Mouse (Mus musculus): ENCODE measurements around the gene Sipa1l3.

The Sipa1l3 gene

DNA sequence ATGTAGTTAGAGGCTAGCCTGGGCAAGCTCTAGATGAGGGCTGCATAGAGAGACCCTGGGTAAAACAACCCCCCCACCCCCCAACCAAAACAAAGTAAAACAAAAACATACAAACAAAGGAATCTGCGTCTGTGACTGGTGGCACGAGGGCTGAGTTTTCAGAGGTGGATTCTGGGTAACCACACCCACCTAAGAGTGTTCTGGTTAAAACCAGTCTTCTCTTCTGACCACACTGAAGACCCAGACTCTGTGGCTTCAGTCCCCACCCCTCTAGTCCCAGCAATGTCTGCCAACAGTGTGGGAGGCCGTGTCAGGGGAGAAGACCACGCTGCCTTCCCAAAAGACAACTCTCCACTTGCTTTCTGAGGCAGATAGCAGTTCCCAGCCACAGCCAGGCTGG, 72.3 kb downstream of the Sipa1l3 start:
- DNase-seq (ENCODE audit: low spot score in 2 of 2), result no peak

GRCm38 (mm10) chr7:29444527-29444926, 73.9 kb downstream of the Sipa1l3 start:
- DNase-seq (ENCODE audit: low spot score in 2 of 2), result no peak

DNA sequence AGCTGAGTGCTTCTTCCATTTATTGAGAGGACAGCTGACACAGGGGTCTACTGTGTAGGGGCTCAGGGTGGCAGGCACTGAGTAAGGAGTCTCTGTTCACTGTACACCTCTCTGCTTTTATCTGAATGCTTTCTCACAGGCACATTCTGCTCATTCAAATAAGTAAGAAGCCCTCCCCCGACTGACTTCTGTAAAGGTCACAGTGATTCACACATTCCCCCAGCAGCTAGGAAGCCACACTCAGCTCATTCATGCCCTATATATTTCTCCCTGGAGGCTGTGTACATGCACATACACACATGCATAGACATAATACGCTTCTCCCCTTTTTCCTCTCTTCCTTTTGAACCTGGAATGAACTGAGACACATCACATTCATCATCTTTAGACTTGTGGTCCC, 74.4 kb downstream of the Sipa1l3 start:
- no peak for DNase-seq (ENCODE audit: low spot score in 2 of 2)

- DNase-seq (ENCODE audit: low spot score in 2 of 2), result no peak
These were observed 76.6 kb downstream of the Sipa1l3 start for GRCm38 (mm10) chr7:29441793-29442192.

- no peak for DNase-seq (ENCODE audit: low spot score in 2 of 2)
These were observed 77.3 kb downstream of the Sipa1l3 start for GRCm38 (mm10) chr7:29441151-29441550.

DNA sequence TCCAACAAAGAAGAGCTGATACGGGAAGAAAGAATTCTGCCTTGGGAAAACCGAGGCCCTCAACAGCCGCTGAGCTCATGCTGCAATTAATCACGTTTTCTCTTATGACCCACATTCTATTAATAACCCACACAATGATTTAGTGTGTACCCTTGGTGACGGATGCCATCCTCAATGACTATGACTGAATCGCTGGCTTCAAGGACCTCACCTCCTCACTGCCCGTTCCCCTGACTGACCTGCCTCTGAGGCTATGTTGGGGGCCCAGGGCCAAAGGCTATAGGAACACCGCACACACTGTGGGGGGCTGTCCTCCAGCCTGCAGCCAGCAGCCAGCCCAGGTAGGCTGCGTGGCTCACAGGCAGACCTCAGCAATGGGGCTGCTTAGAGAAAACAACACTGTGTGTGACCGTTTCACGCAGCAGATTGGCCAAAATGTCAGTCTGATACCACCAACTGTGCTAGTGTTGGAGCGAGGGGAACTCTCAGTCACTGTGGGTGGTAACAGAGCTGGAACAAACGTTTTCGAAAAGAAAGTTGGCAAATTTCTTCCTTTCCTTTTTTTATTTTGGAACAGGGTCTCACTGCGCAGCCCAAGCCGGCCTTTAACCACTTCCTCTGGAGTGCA, 79.7 kb downstream of the Sipa1l3 start:
- DNase-seq (ENCODE audit: low spot score in 2 of 2), result no peak

- DNase-seq (ENCODE audit: low spot score in 2 of 2), result no peak
These were observed 80.2 kb downstream of the Sipa1l3 start for GRCm38 (mm10) chr7:29438204-29438603.

DNA sequence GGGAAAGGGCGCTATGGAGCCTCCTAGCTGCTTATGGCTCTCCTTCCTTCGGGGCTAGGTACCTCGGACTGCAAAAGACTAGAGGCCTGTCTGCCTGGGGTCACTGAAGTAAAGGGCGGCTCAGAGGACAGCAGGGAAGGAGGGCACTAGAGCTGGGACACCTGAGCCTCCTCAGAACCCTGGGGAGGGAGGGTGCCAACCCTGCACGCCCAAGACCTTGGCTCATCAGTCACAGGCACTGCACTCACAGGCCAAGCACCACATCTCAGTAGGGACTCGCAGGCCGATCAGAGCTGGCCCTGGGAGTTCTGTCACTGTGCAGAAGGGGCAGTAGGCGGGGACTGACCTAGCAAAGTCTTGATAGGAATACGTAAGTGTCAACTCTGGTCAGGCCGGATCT, 81.4 kb downstream of the Sipa1l3 start:
- no peak for DNase-seq (ENCODE audit: low spot score in 2 of 2)

DNA sequence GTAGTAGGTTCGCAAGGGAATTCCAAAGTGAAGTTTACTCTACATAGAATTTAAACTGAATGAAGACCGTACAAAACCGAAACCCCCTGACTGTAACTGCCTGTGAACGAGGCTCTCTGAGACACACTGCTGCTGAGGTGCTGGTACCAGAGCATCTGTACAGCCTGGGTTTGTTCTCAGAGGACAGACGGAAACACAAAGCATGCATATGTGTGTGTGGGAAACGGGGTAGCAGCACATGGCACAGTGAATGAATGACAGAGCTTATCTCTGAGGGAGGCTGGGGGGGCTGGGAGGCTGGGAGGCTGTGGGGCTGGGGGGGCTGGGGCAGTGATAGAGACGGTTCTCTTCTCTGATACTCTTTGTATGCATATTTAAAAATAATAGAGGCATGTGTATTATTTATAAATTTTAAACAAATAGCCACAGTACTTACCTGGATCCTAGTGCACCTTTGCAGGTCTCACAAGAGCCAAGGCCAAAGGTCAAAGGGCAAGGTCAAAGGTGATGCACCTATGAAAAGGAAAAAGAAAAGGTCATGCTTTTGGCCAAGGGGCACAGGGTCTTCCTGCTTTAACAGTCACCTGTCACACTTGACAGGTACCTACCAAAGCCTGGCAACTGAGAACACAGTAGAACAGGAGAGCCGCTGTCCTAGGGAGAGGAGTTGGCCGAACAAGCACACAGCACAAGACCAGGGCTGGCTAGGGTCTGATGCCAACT, 84.0 kb downstream of the Sipa1l3 start:
- DNase-seq (ENCODE audit: low spot score in 2 of 2), result no peak

DNA sequence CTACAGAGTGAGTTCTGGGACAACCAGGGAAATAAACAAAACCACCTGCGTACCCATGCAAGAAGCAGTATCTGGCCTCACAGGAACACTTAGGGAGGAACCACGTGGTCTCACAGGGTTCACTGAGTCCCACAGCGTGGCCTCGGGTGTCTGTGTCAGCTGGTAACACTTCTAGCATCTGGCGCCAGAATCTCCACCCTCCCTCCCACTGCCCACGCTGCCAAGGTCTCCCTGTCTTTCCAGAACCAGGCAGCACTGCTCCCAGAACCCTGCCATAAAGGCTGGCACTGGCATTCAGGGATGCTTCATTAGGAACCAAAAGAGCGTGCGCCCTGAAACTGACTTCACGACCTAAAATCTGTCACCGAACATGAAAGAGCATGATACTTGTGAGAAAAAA, 84.7 kb downstream of the Sipa1l3 start:
- DNase-seq (ENCODE audit: low spot score in 2 of 2), result no peak

DNA sequence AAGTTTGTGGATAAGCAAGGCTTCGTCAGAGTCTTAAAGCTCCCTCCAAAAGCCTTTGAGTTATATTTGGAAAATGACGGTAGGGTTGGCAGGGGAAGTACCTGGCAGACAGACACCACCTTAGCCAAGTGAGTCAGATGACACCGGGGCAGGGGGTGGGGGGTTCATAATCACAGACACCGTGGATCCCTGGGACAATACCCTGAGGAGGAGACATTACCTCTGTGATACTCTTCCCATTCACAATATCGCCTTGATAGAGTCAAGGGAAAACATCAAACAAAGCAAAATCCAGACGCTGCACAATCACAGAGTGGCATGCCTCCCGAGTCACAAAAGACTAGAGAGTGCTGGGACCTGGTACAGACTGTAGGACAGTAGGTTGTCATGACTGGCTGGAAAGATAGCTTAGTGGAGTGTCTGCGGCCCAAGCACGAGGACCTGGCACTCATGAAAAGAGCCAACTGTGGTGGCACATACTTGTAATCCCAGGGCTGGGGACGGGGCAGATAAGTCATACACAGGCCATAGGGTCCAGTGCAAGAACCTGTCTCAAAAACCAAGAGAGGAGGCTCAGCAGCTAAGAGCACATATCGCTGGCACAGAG, 85.4 kb downstream of the Sipa1l3 start:
- no peak for DNase-seq (ENCODE audit: low spot score in 2 of 2)

GRCm38 (mm10) chr7:29432180-29432946, 86.1 kb downstream of the Sipa1l3 start:
- DNase-seq (ENCODE audit: low spot score in 2 of 2), result no peak

DNA sequence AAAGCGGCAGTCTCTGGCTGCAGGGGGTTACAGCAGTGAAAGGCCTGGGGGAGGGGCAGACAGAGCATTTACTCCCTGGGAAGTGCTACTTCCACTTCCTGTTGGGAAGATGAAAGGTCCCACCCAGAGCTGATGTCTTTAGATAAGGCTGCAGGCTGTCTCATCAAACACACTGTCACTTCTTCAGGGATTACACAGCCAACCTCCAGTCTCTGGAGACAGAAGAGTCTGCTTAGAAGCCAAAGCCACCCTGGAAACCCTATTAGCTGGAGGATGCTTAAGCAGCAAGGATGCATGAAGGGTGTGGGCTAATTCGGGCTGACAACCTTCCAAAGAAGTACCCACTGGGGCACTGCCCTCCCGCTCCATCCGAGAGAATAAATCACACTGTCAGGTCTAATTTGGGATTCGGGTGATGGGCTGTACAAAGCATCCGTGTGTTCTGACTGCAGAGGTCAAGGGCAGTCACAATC, 87.7 kb downstream of the Sipa1l3 start:
- no peak for DNase-seq (ENCODE audit: low spot score in 2 of 2)

DNA sequence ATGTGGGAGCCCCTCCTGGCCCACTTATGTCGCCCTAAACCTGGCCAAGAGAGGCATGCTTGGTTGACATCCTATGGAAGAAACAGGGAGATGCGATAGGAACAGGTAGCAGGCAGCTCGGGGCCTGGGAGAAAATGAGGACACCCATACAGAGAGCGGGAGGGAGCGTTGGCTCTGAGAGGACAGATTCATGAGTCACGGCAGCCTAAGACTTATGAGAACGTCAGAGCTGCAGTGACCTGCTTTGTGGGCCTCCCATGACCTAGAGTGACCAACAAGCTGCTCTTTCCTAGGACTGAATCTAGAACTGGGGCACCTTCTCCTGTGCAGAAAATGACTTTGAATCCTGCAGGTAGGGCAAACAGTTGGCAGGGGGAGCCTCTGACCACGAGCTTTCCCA, 92.4 kb downstream of the Sipa1l3 start:
- DNase-seq (ENCODE audit: low spot score in 2 of 2), result no peak

DNA sequence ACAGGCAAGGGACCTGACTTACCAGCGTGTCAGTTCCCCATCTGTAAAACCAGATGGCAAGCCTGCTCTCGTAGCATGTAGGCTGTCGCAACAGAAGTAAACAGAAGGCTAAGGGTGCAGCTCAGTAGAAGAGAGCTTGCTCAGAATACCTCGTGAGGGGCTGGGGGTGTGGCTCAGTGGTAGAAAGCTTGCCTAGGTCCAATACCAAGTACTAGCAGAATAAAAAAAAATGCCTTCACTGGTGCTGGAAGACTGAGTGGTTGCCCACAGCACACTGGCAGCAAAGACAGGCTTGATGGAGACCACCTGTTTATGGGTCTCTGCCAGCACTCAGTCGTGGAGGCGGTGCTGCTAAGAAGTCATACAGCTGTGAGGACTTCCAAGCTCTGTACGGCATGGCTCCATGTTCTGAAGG, 93.0 kb downstream of the Sipa1l3 start:
- no peak for DNase-seq (ENCODE audit: low spot score in 2 of 2)

DNA sequence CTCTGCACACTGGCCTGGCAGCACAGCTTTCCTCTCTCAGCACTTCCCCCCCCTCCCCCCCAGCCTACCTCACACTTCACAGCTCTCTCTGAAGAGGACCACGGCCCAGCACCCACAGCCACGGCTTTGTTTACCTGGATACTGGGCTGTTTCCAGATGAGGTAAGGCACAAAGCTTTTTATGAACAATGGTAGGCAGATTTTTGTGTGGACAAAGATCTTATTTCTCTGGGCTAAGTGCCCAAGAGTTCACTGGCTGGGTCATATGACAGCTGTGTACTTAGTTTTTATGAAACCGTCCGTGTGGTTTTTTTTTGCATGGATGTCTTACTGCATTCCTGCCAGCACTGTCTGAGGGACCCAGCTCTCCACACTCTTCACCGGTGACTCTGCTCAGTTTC, 93.8 kb downstream of the Sipa1l3 start:
- DNase-seq (ENCODE audit: low spot score in 2 of 2), result no peak

DNA sequence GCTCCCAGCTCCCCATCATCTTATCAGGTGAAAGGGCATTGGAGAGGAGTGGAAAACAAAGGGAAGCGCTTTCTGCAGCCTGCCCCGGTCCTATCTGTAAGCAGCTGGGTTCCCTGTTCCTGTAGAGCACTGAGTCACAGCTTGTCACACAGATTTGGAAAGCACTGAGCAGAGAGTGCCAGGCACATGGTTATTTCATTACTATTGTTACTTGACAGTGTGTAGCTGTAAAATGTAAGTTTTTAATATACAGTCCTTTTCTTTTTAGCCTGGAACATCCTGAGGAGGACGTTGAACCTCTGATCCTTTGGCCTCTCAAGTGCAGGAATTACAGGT, 96.6 kb downstream of the Sipa1l3 start:
- DNase-seq (ENCODE audit: low spot score in 2 of 2), result no peak

DNA sequence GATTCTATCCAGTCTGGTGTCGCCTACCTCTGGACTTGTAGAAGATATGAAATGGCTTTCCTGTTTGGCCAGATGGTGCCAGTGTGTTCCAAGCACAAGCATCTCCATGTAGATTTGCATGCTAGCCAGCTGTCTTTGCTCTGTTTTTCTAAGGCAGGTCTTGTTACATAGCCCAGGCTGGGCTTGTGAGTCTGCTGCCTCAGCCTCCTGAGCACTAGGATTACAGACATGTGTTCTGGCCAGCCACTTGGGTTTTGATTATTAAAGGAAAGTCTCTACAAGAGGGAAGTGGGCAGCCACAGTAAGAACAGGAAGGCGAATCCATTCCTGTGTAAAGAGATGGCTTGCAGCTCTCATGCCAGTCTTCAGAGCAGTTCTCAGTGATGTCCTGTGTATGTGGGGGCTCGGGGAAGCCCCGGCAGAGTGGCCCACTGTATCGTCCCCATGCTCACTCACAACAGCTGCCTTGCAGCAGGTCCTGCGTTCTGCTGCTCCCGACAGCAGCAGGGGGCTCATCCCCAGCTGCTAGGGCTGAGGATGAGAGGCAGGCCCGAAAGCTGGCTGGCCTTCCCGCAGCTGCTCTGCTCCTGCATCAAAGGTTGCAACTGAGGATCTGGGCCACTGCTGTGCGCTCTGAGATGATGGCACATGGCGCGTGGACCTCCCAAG, 97.1 kb downstream of the Sipa1l3 start:
- no peak for DNase-seq (ENCODE audit: low spot score in 2 of 2)

DNA sequence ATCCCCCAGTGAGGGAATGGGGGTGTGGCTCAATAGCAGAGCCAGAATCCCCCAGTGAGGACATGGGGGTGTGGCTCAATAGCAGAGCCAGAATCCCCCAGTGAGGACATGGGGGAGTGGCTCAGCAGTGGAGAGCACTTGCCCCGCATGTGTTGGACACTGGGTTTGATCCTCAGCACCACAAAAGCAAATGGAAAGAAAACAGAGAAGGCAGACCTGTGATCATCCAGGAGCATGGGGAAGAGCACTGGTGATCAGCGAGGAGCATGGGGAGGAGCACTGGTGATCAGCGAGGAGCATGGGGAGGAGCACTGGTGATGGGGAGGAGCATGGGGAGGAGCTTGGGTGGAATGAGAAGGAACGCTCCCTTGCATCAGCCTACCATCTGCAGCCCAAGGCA, 98.6 kb downstream of the Sipa1l3 start:
- no peak for DNase-seq (ENCODE audit: low spot score in 2 of 2)

- DNase-seq (ENCODE audit: low spot score in 2 of 2), result no peak
These were observed 100.2 kb downstream of the Sipa1l3 start for GRCm38 (mm10) chr7:29418231-29418630.

- no peak for DNase-seq (ENCODE audit: low spot score in 2 of 2)
These were observed 100.9 kb downstream of the Sipa1l3 start for GRCm38 (mm10) chr7:29417332-29418069.

Measured in frontal cortex, postnatal 10 days (tissue).